Mouse (Mus musculus): ENCODE results near the gene Nfe2. TPM values are rescaled to one million over a fixed set of nuclear protein-coding genes. Genes with fewer than 3 reads are reported as not detected.
A peak's percentile ranks its signal among the peaks of the same experiment; 100 is the strongest.

The Nfe2 gene
- polyA plus RNA-seq, 1 experiment from 2014 or later, result 220 TPM

GRCm38 (mm10) chr15:103301547-103302340 lies 43.5 kb upstream of the Nfe2 start:
- Histone ChIP-seq H3K27ac (ENCODE audit: low read length) (no peak overlapping the region), H3K4me1 (ENCODE audit: control insufficient read depth, low read depth, low read length) (peaks cover 22% of the 10 kb centered on the region), H3K4me3 (ENCODE audit: low read depth, low read length) (no peak overlapping the region), H3K9me3 (replicated peaks; ENCODE audit: control insufficient read depth, low read length) (no peaks in the 10 kb centered on the region), H3K36me3 (ENCODE audit: control insufficient read depth, insufficient read depth) (peaks cover 16% of the 10 kb centered on the region), H3K4me2 (ENCODE audit: low read depth, low read length) (no peak overlapping the region), H3K9ac (ENCODE audit: low read depth, low read length) (no peak overlapping the region), H3K27me3 (ENCODE audit: control insufficient read depth, insufficient read depth, low read depth, low read length) (peaks cover 29% of the 10 kb centered on the region)
- no peak for ATAC-seq (ENCODE audit: low read depth)
- WGBS (ENCODE audit: insufficient replicate concordance), result 36% methylated on average over 5 of the region's 5 CpGs

- peaks cover 20% of the 10 kb centered on the region for H3K4me1 ChIP-seq (ENCODE audit: control insufficient read depth, low read depth, low read length)
- H3K9ac ChIP-seq (ENCODE audit: low read depth, low read length), result no peak overlapping the region
- H3K27ac ChIP-seq (ENCODE audit: low read length), result no peak overlapping the region
- peaks cover 21% of the 10 kb centered on the region for H3K36me3 ChIP-seq (ENCODE audit: control insufficient read depth, insufficient read depth)
- peaks cover 26% of the 10 kb centered on the region for H3K27me3 ChIP-seq (ENCODE audit: control insufficient read depth, insufficient read depth, low read depth, low read length)
- H3K9me3 ChIP-seq (replicated peaks; ENCODE audit: control insufficient read depth, low read length), result no peaks in the 10 kb centered on the region
- no peak for ATAC-seq (ENCODE audit: low read depth)
- 51% methylated on average over 2 of the region's 2 CpGs for WGBS (ENCODE audit: insufficient replicate concordance)
- no peak overlapping the region for H3K4me2 ChIP-seq (ENCODE audit: low read depth, low read length)
- no peak overlapping the region for H3K4me3 ChIP-seq (ENCODE audit: low read depth, low read length)
Observed at GRCm38 (mm10) chr15:103301046-103301445, 42.8 kb upstream of the Nfe2 start.

GRCm38 (mm10) chr15:103300560-103300959 lies 42.4 kb upstream of the Nfe2 start:
- H3K27ac ChIP-seq (ENCODE audit: low read length), result no peak overlapping the region
- no peak overlapping the region for H3K4me2 ChIP-seq (ENCODE audit: low read depth, low read length)

GRCm38 (mm10) chr15:103300067-103300471 lies 41.9 kb upstream of the Nfe2 start:
- no peaks in the 10 kb centered on the region for H3K9me3 ChIP-seq (replicated peaks; ENCODE audit: control insufficient read depth, low read length)
- 66% methylated on average over 18 of the region's 18 CpGs for whole genome bisulfite sequencing (ENCODE audit: insufficient replicate concordance)
- peaks cover 13% of the 10 kb centered on the region for H3K4me1 ChIP-seq (ENCODE audit: control insufficient read depth, low read depth, low read length)
- no peak overlapping the region for H3K4me2 ChIP-seq (ENCODE audit: low read depth, low read length)
- no peak for ATAC-seq (ENCODE audit: low read depth)
- H3K36me3 ChIP-seq (ENCODE audit: control insufficient read depth, insufficient read depth), result peaks cover 27% of the 10 kb centered on the region
- H3K27me3 ChIP-seq (ENCODE audit: control insufficient read depth, insufficient read depth, low read depth, low read length), result peaks cover 18% of the 10 kb centered on the region
- no peak overlapping the region for H3K27ac ChIP-seq (ENCODE audit: low read length)
- no peak overlapping the region for H3K4me3 ChIP-seq (ENCODE audit: low read depth, low read length)
- H3K9ac ChIP-seq (ENCODE audit: low read depth, low read length), result no peak overlapping the region

More at GRCm38 (mm10) chr15:103300560-103300959, 42.4 kb upstream of the Nfe2 start:
- WGBS (ENCODE audit: insufficient replicate concordance), result 49% methylated on average over 2 of the region's 2 CpGs
- peaks cover 17% of the 10 kb centered on the region for H3K4me1 ChIP-seq (ENCODE audit: control insufficient read depth, low read depth, low read length)
- no peak overlapping the region for H3K9ac ChIP-seq (ENCODE audit: low read depth, low read length)
- peaks cover 23% of the 10 kb centered on the region for H3K27me3 ChIP-seq (ENCODE audit: control insufficient read depth, insufficient read depth, low read depth, low read length)
- no peaks in the 10 kb centered on the region for H3K9me3 ChIP-seq (replicated peaks; ENCODE audit: control insufficient read depth, low read length)
- H3K36me3 ChIP-seq (ENCODE audit: control insufficient read depth, insufficient read depth), result peaks cover 24% of the 10 kb centered on the region
- ATAC-seq (ENCODE audit: low read depth), result no peak
- H3K4me3 ChIP-seq (ENCODE audit: low read depth, low read length), result no peak overlapping the region

- H3K27ac ChIP-seq (ENCODE audit: low read length), result no peak overlapping the region
- no peak overlapping the region for H3K4me3 ChIP-seq (ENCODE audit: low read depth, low read length)
- no peak overlapping the region for H3K4me2 ChIP-seq (ENCODE audit: low read depth, low read length)
- peaks cover 27% of the 10 kb centered on the region for H3K36me3 ChIP-seq (ENCODE audit: control insufficient read depth, insufficient read depth)
- H3K4me1 ChIP-seq (ENCODE audit: control insufficient read depth, low read depth, low read length), result peaks cover 9% of the 10 kb centered on the region
- peaks cover 13% of the 10 kb centered on the region for H3K27me3 ChIP-seq (ENCODE audit: control insufficient read depth, insufficient read depth, low read depth, low read length)
- no peak overlapping the region for H3K9ac ChIP-seq (ENCODE audit: low read depth, low read length)
- no peaks in the 10 kb centered on the region for H3K9me3 ChIP-seq (replicated peaks; ENCODE audit: control insufficient read depth, low read length)
- no peak for ATAC-seq (ENCODE audit: low read depth)
- WGBS (ENCODE audit: insufficient replicate concordance), result 71% methylated on average over 8 of the region's 8 CpGs
Observed at GRCm38 (mm10) chr15:103299644-103300043, 41.4 kb upstream of the Nfe2 start.

- ATAC-seq (ENCODE audit: low read depth), result 0 out of 2 replicates have a peak, but pooled peaks have one; percentile 39
- no peak overlapping the region for H3K9ac ChIP-seq (ENCODE audit: low read depth, low read length)
- H3K4me1 ChIP-seq (ENCODE audit: control insufficient read depth, low read depth, low read length), result peaks cover 3% of the 10 kb centered on the region; the same call in 1 of the 2 replicates
- WGBS (ENCODE audit: insufficient replicate concordance), result 85% methylated on average over 5 of the region's 5 CpGs
- no peak overlapping the region for H3K27ac ChIP-seq (ENCODE audit: low read length)
- no peak overlapping the region for H3K4me2 ChIP-seq (ENCODE audit: low read depth, low read length)
- peaks cover 27% of the 10 kb centered on the region for H3K36me3 ChIP-seq (ENCODE audit: control insufficient read depth, insufficient read depth)
- peaks cover 7% of the 10 kb centered on the region for H3K27me3 ChIP-seq (ENCODE audit: control insufficient read depth, insufficient read depth, low read depth, low read length)
- H3K4me3 ChIP-seq (ENCODE audit: low read depth, low read length), result no peak overlapping the region
- no peaks in the 10 kb centered on the region for H3K9me3 ChIP-seq (replicated peaks; ENCODE audit: control insufficient read depth, low read length)
Observed at GRCm38 (mm10) chr15:103298861-103299616, 40.8 kb upstream of the Nfe2 start.

- H3K27me3 ChIP-seq (ENCODE audit: control insufficient read depth, insufficient read depth, low read depth, low read length), result no peaks in the 10 kb centered on the region; the same call in 1 of the 2 replicates
- no peak overlapping the region for H3K4me2 ChIP-seq (ENCODE audit: low read depth, low read length)
- H3K9me3 ChIP-seq (replicated peaks; ENCODE audit: control insufficient read depth, low read length), result no peaks in the 10 kb centered on the region
- no peak overlapping the region for H3K4me3 ChIP-seq (ENCODE audit: low read depth, low read length)
- WGBS (ENCODE audit: insufficient replicate concordance), result 76% methylated on average over 3 of the region's 3 CpGs
- H3K4me1 ChIP-seq (ENCODE audit: control insufficient read depth, low read depth, low read length), result peaks cover 2% of the 10 kb centered on the region; the same call in 1 of the 2 replicates
- no peak overlapping the region for H3K27ac ChIP-seq (ENCODE audit: low read length)
- peaks cover 35% of the 10 kb centered on the region for H3K36me3 ChIP-seq (ENCODE audit: control insufficient read depth, insufficient read depth)
- no peak for ATAC-seq (ENCODE audit: low read depth)
- no peak overlapping the region for H3K9ac ChIP-seq (ENCODE audit: low read depth, low read length)
Observed at GRCm38 (mm10) chr15:103298026-103298425, 39.8 kb upstream of the Nfe2 start.

GRCm38 (mm10) chr15:103297313-103297712 lies 39.1 kb upstream of the Nfe2 start:
- ATAC-seq (ENCODE audit: low read depth), result no peak
- 82% methylated on average over 6 of the region's 6 CpGs for WGBS (ENCODE audit: insufficient replicate concordance)

GRCm38 (mm10) chr15:103295851-103296250 lies 37.6 kb upstream of the Nfe2 start:
- Histone ChIP-seq H3K27me3 (ENCODE audit: control insufficient read depth, insufficient read depth, low read depth, low read length) (no peaks in the 10 kb centered on the region), H3K4me3 (ENCODE audit: low read depth, low read length) (no peak overlapping the region), H3K27ac (ENCODE audit: low read length) (no peak overlapping the region), H3K9me3 (replicated peaks; ENCODE audit: control insufficient read depth, low read length) (no peaks in the 10 kb centered on the region), H3K9ac (ENCODE audit: low read depth, low read length) (no peak overlapping the region), H3K4me1 (ENCODE audit: control insufficient read depth, low read depth, low read length) (peaks cover 2% of the 10 kb centered on the region; the same call in 1 of the 2 replicates), H3K4me2 (ENCODE audit: low read depth, low read length) (no peak overlapping the region), H3K36me3 (ENCODE audit: control insufficient read depth, insufficient read depth) (peaks cover 57% of the 10 kb centered on the region)
- no peak for ATAC-seq (ENCODE audit: low read depth)
- WGBS (ENCODE audit: insufficient replicate concordance), result 39% methylated on average over 5 of the region's 5 CpGs

More at GRCm38 (mm10) chr15:103297313-103297712, 39.1 kb upstream of the Nfe2 start:
- peaks cover 42% of the 10 kb centered on the region for H3K36me3 ChIP-seq (ENCODE audit: control insufficient read depth, insufficient read depth)
- no peak overlapping the region for H3K27ac ChIP-seq (ENCODE audit: low read length)
- H3K9me3 ChIP-seq (replicated peaks; ENCODE audit: control insufficient read depth, low read length), result no peaks in the 10 kb centered on the region
- no peak overlapping the region for H3K4me2 ChIP-seq (ENCODE audit: low read depth, low read length)
- peaks cover 2% of the 10 kb centered on the region; the same call in 1 of the 2 replicates for H3K4me1 ChIP-seq (ENCODE audit: control insufficient read depth, low read depth, low read length)
- H3K9ac ChIP-seq (ENCODE audit: low read depth, low read length), result no peak overlapping the region
- H3K27me3 ChIP-seq (ENCODE audit: control insufficient read depth, insufficient read depth, low read depth, low read length), result no peaks in the 10 kb centered on the region
- no peak overlapping the region for H3K4me3 ChIP-seq (ENCODE audit: low read depth, low read length)

Measured in liver, embryonic 16.5 days (tissue).